ENCODE assay signal across 24 mouse cellular contexts in genomic region chr19:5767271-5767670, GRCm38 (mm10). TPM values are rescaled to one million over a fixed set of nuclear protein-coding genes. Genes with fewer than 3 reads are reported as not detected.
DNase-seq lines count a peak whose midpoint lies in the region; ATAC-seq lines count a peak whose summit lies in the region.
"Had no signal": no experiment of that assay in that cellular context is flagged by ENCODE, and none has a peak within 500 bp of the region (broad histone marks: within the 10 kb centered on the region; RNA-seq: fewer than 3 reads in every experiment).

No protein-coding gene starts in this region.

- no peak overlapping the region for H3K4me2 ChIP-seq in hindbrain, embryonic 13.5 days
- H3K4me2 ChIP-seq in hindbrain, embryonic 16.5 days (ENCODE audit: low read length), result no peak overlapping the region
- H3K4me2 ChIP-seq in kidney, embryonic 14.5 days (replicated peaks; ENCODE audit: low read depth, low read length), result no peak overlapping the region
- H3K4me2 ChIP-seq: forebrain, embryonic 13.5 days; heart, embryonic 13.5 days; hindbrain, embryonic 14.5 days had no signal

- H3K27me3 ChIP-seq in hindbrain, embryonic 13.5 days, result no peaks in the 10 kb centered on the region
- no peaks in the 10 kb centered on the region for H3K27me3 ChIP-seq in hindbrain, embryonic 16.5 days (replicated peaks; ENCODE audit: control insufficient read depth, insufficient read depth, low read length)
- H3K27me3 ChIP-seq in kidney, embryonic 14.5 days (ENCODE audit: control insufficient read depth, insufficient read depth, low read length), result no peaks in the 10 kb centered on the region
- H3K27me3 ChIP-seq: forebrain, embryonic 13.5 days; heart, embryonic 13.5 days had no signal

- H3K27ac ChIP-seq in hindbrain, embryonic 13.5 days, result no peak overlapping the region
- no peak overlapping the region for H3K27ac ChIP-seq in hindbrain, embryonic 16.5 days (ENCODE audit: low read depth, low read length)
- H3K27ac ChIP-seq in kidney, embryonic 14.5 days (ENCODE audit: low read depth, low read length), result no peak overlapping the region
- H3K27ac ChIP-seq: forebrain, embryonic 10.5 days; forebrain, embryonic 13.5 days; heart, adult 2 months; heart, embryonic 10.5 days; heart, embryonic 13.5 days; hindbrain, embryonic 14.5 days had no signal

- 90% methylated on average over 4 of the region's 4 CpGs for WGBS in hindbrain, embryonic 13.5 days
- 79% methylated on average over 4 of the region's 4 CpGs for WGBS in hindbrain, embryonic 16.5 days
- 82% methylated on average over 4 of the region's 4 CpGs for WGBS in kidney, embryonic 14.5 days

- no peaks in the 10 kb centered on the region for H3K9me3 ChIP-seq in hindbrain, embryonic 13.5 days
- no peaks in the 10 kb centered on the region for H3K9me3 ChIP-seq in hindbrain, embryonic 16.5 days (ENCODE audit: control insufficient read depth, low read length)
- H3K9me3 ChIP-seq in kidney, embryonic 14.5 days (ENCODE audit: control insufficient read depth, low read length), result no peaks in the 10 kb centered on the region
- H3K9me3 ChIP-seq: forebrain, embryonic 10.5 days; heart, embryonic 10.5 days; heart, embryonic 13.5 days had no signal

- H3K9ac ChIP-seq in hindbrain, embryonic 13.5 days, result 0 out of 2 replicates have a peak overlapping the region, but pooled peaks have one; percentile 15
- H3K9ac ChIP-seq in hindbrain, embryonic 16.5 days (ENCODE audit: low read depth, low read length), result no peak overlapping the region
- no peak overlapping the region for H3K9ac ChIP-seq in kidney, embryonic 14.5 days (ENCODE audit: low read depth, low read length)
- H3K9ac ChIP-seq: forebrain, embryonic 13.5 days; heart, embryonic 13.5 days; hindbrain, embryonic 14.5 days had no signal

- peaks cover 72% of the 10 kb centered on the region for H3K36me3 ChIP-seq in hindbrain, embryonic 13.5 days
- H3K36me3 ChIP-seq in hindbrain, embryonic 16.5 days (ENCODE audit: control insufficient read depth, insufficient read depth, low read length), result peaks cover 36% of the 10 kb centered on the region
- H3K36me3 ChIP-seq in kidney, embryonic 14.5 days (ENCODE audit: control insufficient read depth, insufficient read depth, low read length), result peaks cover 69% of the 10 kb centered on the region

- peaks cover 29% of the 10 kb centered on the region for H3K4me1 ChIP-seq in hindbrain, embryonic 13.5 days (replicated peaks)
- H3K4me1 ChIP-seq in hindbrain, embryonic 16.5 days (ENCODE audit: control insufficient read depth, insufficient read depth, low read depth, low read length), result peaks cover 11% of the 10 kb centered on the region
- peaks cover 9% of the 10 kb centered on the region for H3K4me1 ChIP-seq in kidney, embryonic 14.5 days (ENCODE audit: control insufficient read depth, insufficient read depth, low read length)

- DNase-seq in kidney, adult 9 months, result peak; percentile 43
- no peak for DNase-seq in kidney, adult 18-20 months
- peak; percentile 31 to 78 for DNase-seq in kidney, postnatal 25 days
- no peak for DNase-seq in left cerebral cortex, adult 11 months (ENCODE audit: low spot score)
- DNase-seq: adrenal gland, adult 8-10 months; adrenal gland, postnatal 36 days; cerebellum, adult 18-20 months; cerebellum, adult 9-10 months; cerebellum, postnatal 14 days; gastrocnemius, postnatal 10 days; gastrocnemius, postnatal 36 days; heart, adult 2 months; heart, postnatal 14 days; heart, postnatal 4 days had no signal

- ATAC-seq in hindbrain, embryonic 13.5 days (ENCODE audit: low FRiP score), result no peak
- no peak for ATAC-seq in hindbrain, embryonic 16.5 days
- no peak for ATAC-seq in kidney, embryonic 14.5 days (ENCODE audit: low FRiP score, low TSS enrichment)
- ATAC-seq: CD4-positive, CD25-positive, alpha-beta regulatory T cell, adult 4 months; forebrain, embryonic 13.5 days; forebrain, embryonic 16.5 days had no signal

- no peak overlapping the region for H3K4me3 ChIP-seq in hindbrain, embryonic 13.5 days
- no peak overlapping the region for H3K4me3 ChIP-seq in hindbrain, embryonic 16.5 days (ENCODE audit: low read length)
- no peak overlapping the region for H3K4me3 ChIP-seq in kidney, embryonic 14.5 days (ENCODE audit: low read length)
- H3K4me3 ChIP-seq: forebrain, embryonic 10.5 days; forebrain, embryonic 13.5 days; heart, adult 2 months; heart, embryonic 10.5 days; heart, embryonic 13.5 days had no signal

RNA-seq across cellular contexts. Expression of gene Scyl1, which starts 3.9 kb away (rescaled TPM):
- polyA plus RNA-seq in hindbrain, embryonic 13.5 days (2015; fragmentation: Nextera tagmentation; extraction: Ambion mirVana), result 67.6 and 72.4 TPM in 2 replicates
- 83.2 and 93.9 TPM in 2 replicates for polyA plus RNA-seq in hindbrain, embryonic 16.5 days (2015; fragmentation: Nextera tagmentation; extraction: Ambion mirVana)
- polyA plus RNA-seq in kidney, embryonic 14.5 days (2014; fragmentation: Nextera tagmentation; extraction: Ambion mirVana), result 54.7 and 73.5 TPM in 2 replicates

RNA-seq across cellular contexts. Expression of gene Ltbp3, which starts 26.6 kb away (rescaled TPM):
- 10.6 and 11.2 TPM in 2 replicates for polyA plus RNA-seq in hindbrain, embryonic 13.5 days (2015; fragmentation: Nextera tagmentation; extraction: Ambion mirVana)
- polyA plus RNA-seq in hindbrain, embryonic 16.5 days (2015; fragmentation: Nextera tagmentation; extraction: Ambion mirVana), result 11.6 and 15.4 TPM in 2 replicates
- 14.9 and 27.1 TPM in 2 replicates for polyA plus RNA-seq in kidney, embryonic 14.5 days (2014; fragmentation: Nextera tagmentation; extraction: Ambion mirVana)
- polyA plus RNA-seq: CD4-positive, CD25-positive, alpha-beta regulatory T cell, adult 4 months had no signal

RNA-seq across cellular contexts. Expression of gene Fam89b, which starts 37.8 kb away (rescaled TPM):
- 184 and 187 TPM in 2 replicates for polyA plus RNA-seq in hindbrain, embryonic 13.5 days (2015; fragmentation: Nextera tagmentation; extraction: Ambion mirVana)
- polyA plus RNA-seq in hindbrain, embryonic 16.5 days (2015; fragmentation: Nextera tagmentation; extraction: Ambion mirVana), result 118 and 128 TPM in 2 replicates
- polyA plus RNA-seq in kidney, embryonic 14.5 days (2014; fragmentation: Nextera tagmentation; extraction: Ambion mirVana), result 92.8 and 114 TPM in 2 replicates

RNA-seq across cellular contexts. Expression of gene Ehbp1l1, which starts 41.2 kb away (rescaled TPM):
- 6.7 and 10.1 TPM in 2 replicates for polyA plus RNA-seq in hindbrain, embryonic 13.5 days (2015; fragmentation: Nextera tagmentation; extraction: Ambion mirVana)
- 21.6 and 29.7 TPM in 2 replicates for polyA plus RNA-seq in hindbrain, embryonic 16.5 days (2015; fragmentation: Nextera tagmentation; extraction: Ambion mirVana)
- 8.8 and 11.5 TPM in 2 replicates for polyA plus RNA-seq in kidney, embryonic 14.5 days (2014; fragmentation: Nextera tagmentation; extraction: Ambion mirVana)

Comparison
In these comparisons a context has a peak if more than half of its experiments do, and no peak if none do; other contexts are left out.
1. DNase-seq: peak in kidney, adult 9 months (single experiment) and kidney, postnatal 25 days (2 of 2); none in kidney, adult 18-20 months (single experiment) and left cerebral cortex, adult 11 months (single experiment).